Mouse (Mus musculus): ENCODE measurements around the gene Pld4. TPM values are rescaled to one million over a fixed set of nuclear protein-coding genes. Genes with fewer than 3 reads are reported as not detected.

Gene Pld4
- total RNA-seq, 2 experiments from 2014 or later = 3.5 to 3.9 TPM

- no peak for DNase-seq
Measured at GRCm38 (mm10) chr12:112738281-112739022, 22.0 kb upstream of the Pld4 start.

GRCm38 (mm10) chr12:112739023-112739568 lies 21.4 kb upstream of the Pld4 start:
- DNase-seq = no peak

- DNase-seq = no peak
Measured at GRCm38 (mm10) chr12:112742768-112743167, 17.7 kb upstream of the Pld4 start.

GRCm38 (mm10) chr12:112743168-112743975 lies 17.1 kb upstream of the Pld4 start:
- peak; percentile 73 for DNase-seq

GRCm38 (mm10) chr12:112744211-112744610 lies 16.2 kb upstream of the Pld4 start:
- DNase-seq = no peak

GRCm38 (mm10) chr12:112744891-112745580 lies 15.4 kb upstream of the Pld4 start:
- no peak for DNase-seq

GRCm38 (mm10) chr12:112745716-112746115 lies 14.7 kb upstream of the Pld4 start:
- DNase-seq = no peak

- DNase-seq = no peak
Measured at GRCm38 (mm10) chr12:112746461-112746807, 14.0 kb upstream of the Pld4 start.

GRCm38 (mm10) chr12:112746808-112747605 lies 13.4 kb upstream of the Pld4 start:
- DNase-seq = no peak

- no peak for DNase-seq
Measured at GRCm38 (mm10) chr12:112747606-112747970, 12.9 kb upstream of the Pld4 start.

GRCm38 (mm10) chr12:112750976-112751375 lies 9.5 kb upstream of the Pld4 start:
- no peak for DNase-seq

GRCm38 (mm10) chr12:112752399-112752798 lies 8.1 kb upstream of the Pld4 start:
- DNase-seq = no peak

- DNase-seq = no peak
Measured at GRCm38 (mm10) chr12:112755900-112756299, 4.6 kb upstream of the Pld4 start.

- no peak for DNase-seq
Measured at GRCm38 (mm10) chr12:112757896-112758295, 2.6 kb upstream of the Pld4 start.

GRCm38 (mm10) chr12:112759471-112759870 lies 984 bp upstream of the Pld4 start:
- DNase-seq = no peak

GRCm38 (mm10) chr12:112761411-112761810 lies 956 bp downstream of the Pld4 start:
- DNase-seq = no peak

GRCm38 (mm10) chr12:112762018-112762417 lies 1.6 kb downstream of the Pld4 start:
- DNase-seq = no peak

GRCm38 (mm10) chr12:112763176-112763575 lies 2.7 kb downstream of the Pld4 start:
- DNase-seq = no peak

- DNase-seq = no peak
Measured at GRCm38 (mm10) chr12:112764141-112764540, 3.7 kb downstream of the Pld4 start.

- no peak for DNase-seq
Measured at GRCm38 (mm10) chr12:112764991-112765390, 4.5 kb downstream of the Pld4 start.

GRCm38 (mm10) chr12:112766586-112766985 lies 6.1 kb downstream of the Pld4 start:
- no peak for DNase-seq

Measured in gastrocnemius, postnatal 25 days (tissue).